Mouse (Mus musculus) lung, embryonic 14.5 days (tissue): Measurements from ENCODE around the gene Dnah14. TPM values are rescaled to one million over a fixed set of nuclear protein-coding genes. Genes with fewer than 3 reads are reported as not detected.
A peak's percentile ranks its signal among the peaks of the same experiment; 100 is the strongest.

Experiments used
- ATAC-seq: fragments of 200-750 bp; cut with Nextera tagmentation; 2 replicates; pipeline ENCODE4 v1.8.0; 2017; ENCODE audit warnings: mild to moderate bottlenecking, moderate TSS enrichment, moderate library complexity; ENCODE audit not compliant: insufficient read depth
- DNase-seq: peaks from one replicate; pipeline ENCODE4 v3.0.0-alpha.2; 2015
- H3K27ac ChIP-seq: fragments of 300-500 bp; sonication (generic); 2 replicates; pipeline ENCODE4 v1.5.1; 2014; ENCODE audit warnings: low read depth, mild to moderate bottlenecking, moderate library complexity
- H3K27me3 ChIP-seq: fragments of 300-500 bp; sonication (generic); 2 replicates; pipeline ENCODE4 v1.6.1; 2014; ENCODE audit warnings: low read length, control low read depth; ENCODE audit not compliant: insufficient read depth
- H3K36me3 ChIP-seq: fragments of 300-500 bp; sonication (generic); 2 replicates; pipeline ENCODE4 v1.6.1; 2014; ENCODE audit warnings: control low read depth; ENCODE audit not compliant: insufficient read depth
- H3K4me1 ChIP-seq: fragments of 300-500 bp; sonication (generic); 2 replicates; pipeline ENCODE4 v1.6.1; 2014; ENCODE audit warnings: antibody characterized with exemption, control low read depth; ENCODE audit not compliant: insufficient read depth
- H3K4me2 ChIP-seq: fragments of 300-500 bp; sonication (generic); 2 replicates; pipeline ENCODE4 v1.6.1; 2014; ENCODE audit warnings: mild to moderate bottlenecking
- H3K4me3 ChIP-seq: fragments of 300-500 bp; sonication (generic); 2 replicates; pipeline ENCODE4 v1.5.1; 2014; ENCODE audit warnings: low read depth, low read length
- H3K9ac ChIP-seq: fragments of 300-500 bp; sonication (generic); 2 replicates; pipeline ENCODE4 v1.6.1; 2014
- H3K9me3 ChIP-seq: fragments of 300-500 bp; sonication (generic); 2 replicates; pipeline ENCODE4 v1.6.1; 2016; ENCODE audit warnings: low read depth, low read length, control low read depth
- CTCF ChIP-seq: IDR thresholded peaks from 2 replicates; pipeline ENCODE4 v1.5.1; 2016; ENCODE audit warnings: antibody characterized with exemption, low read depth
- WGBS: fragments of 180-500 bp; shearing (Covaris S2); extraction: QIAGEN DNeasy Blood & Tissue Kit; methylation state at CpG from one replicate; pipeline ENCODE4 v1.1.7; 2014; 5-methylcytosine and 5-hydroxymethylcytosine counted together
- polyA plus RNA-seq: library from polyadenylated mRNA; unstranded; fragments of >200 nt; fragmentation: Nextera tagmentation; extraction: Ambion mirVana; gene quantifications from 2 replicates; pipeline ENCODE4 v1.2.1, GENCODE M21; 2014

Gene Dnah14
- polyA plus RNA-seq, 1 experiment from 2014 or later = 2.3 TPM

- Histone ChIP-seq H3K9me3 (no peaks in the 10 kb centered on the region; the same call in 1 of the 2 replicates), H3K36me3 (no peaks in the 10 kb centered on the region), H3K27me3 (no peaks in the 10 kb centered on the region), H3K4me3 (peak overlapping the region; percentile 19), H3K4me2 (peak overlapping the region; percentile 57), H3K4me1 (peaks cover 4% of the 10 kb centered on the region; the same call in 1 of the 2 replicates), H3K9ac (peak overlapping the region; percentile 32), H3K27ac (peak overlapping the region; percentile 81)
- WGBS = 10% methylated on average over 21 of the region's 21 CpGs
- ATAC-seq (peak; percentile 81), DNase-seq (peak; percentile 58)
- TF ChIP-seq CTCF = no peak
These were observed 276.9 kb downstream of the Dnah14 start for GRCm38 (mm10) chr1:181853081-181853736.

- ATAC-seq (no peak), DNase-seq (no peak)
- no peak overlapping the region for H3K4me3 ChIP-seq
- no peak for TF ChIP-seq CTCF
- peaks cover 4% of the 10 kb centered on the region; the same call in 1 of the 2 replicates for H3K4me1 ChIP-seq
- no peaks in the 10 kb centered on the region for H3K36me3 ChIP-seq
- WGBS = 97% methylated on average over 2 of the region's 2 CpGs
- no peaks in the 10 kb centered on the region for H3K27me3 ChIP-seq
- no peak overlapping the region for H3K27ac ChIP-seq
- H3K9me3 ChIP-seq = no peaks in the 10 kb centered on the region; the same call in 1 of the 2 replicates
- H3K9ac ChIP-seq = no peak overlapping the region
- H3K4me2 ChIP-seq = no peak overlapping the region
These were observed 278.5 kb downstream of the Dnah14 start for GRCm38 (mm10) chr1:181854829-181855228.

- Histone ChIP-seq H3K36me3 (no peaks in the 10 kb centered on the region), H3K27me3 (no peaks in the 10 kb centered on the region), H3K4me1 (peaks cover 4% of the 10 kb centered on the region; the same call in 1 of the 2 replicates), H3K4me2 (no peak overlapping the region), H3K9ac (no peak overlapping the region), H3K9me3 (no peaks in the 10 kb centered on the region; the same call in 1 of the 2 replicates), H3K4me3 (no peak overlapping the region), H3K27ac (no peak overlapping the region)
- no peak for TF ChIP-seq CTCF
- DNase-seq (no peak), ATAC-seq (no peak)
- WGBS = 71% methylated on average over 2 of the region's 2 CpGs
These were observed 280.0 kb downstream of the Dnah14 start for GRCm38 (mm10) chr1:181856329-181856728.

GRCm38 (mm10) chr1:181860659-181861058 lies 284.3 kb downstream of the Dnah14 start:
- TF ChIP-seq CTCF = no peak
- 9% methylated on average over 5 of the region's 5 CpGs for WGBS
- Histone ChIP-seq H3K4me3 (no peak overlapping the region), H3K4me1 (no peaks in the 10 kb centered on the region), H3K9ac (no peak overlapping the region), H3K36me3 (no peaks in the 10 kb centered on the region), H3K27ac (no peak overlapping the region), H3K9me3 (no peaks in the 10 kb centered on the region; the same call in 1 of the 2 replicates), H3K27me3 (no peaks in the 10 kb centered on the region), H3K4me2 (no peak overlapping the region)
- DNase-seq (peak; percentile 86), ATAC-seq (peak; percentile 74; the same call in 1 of the 2 replicates)

- H3K27ac ChIP-seq = no peak overlapping the region
These were observed 285.0 kb downstream of the Dnah14 start for GRCm38 (mm10) chr1:181861181-181861902.

GRCm38 (mm10) chr1:181862676-181863374 lies 286.5 kb downstream of the Dnah14 start:
- Histone ChIP-seq H3K4me1 (no peaks in the 10 kb centered on the region), H3K27me3 (no peaks in the 10 kb centered on the region), H3K4me2 (no peak overlapping the region), H3K36me3 (no peaks in the 10 kb centered on the region), H3K9ac (no peak overlapping the region), H3K9me3 (no peaks in the 10 kb centered on the region), H3K27ac (no peak overlapping the region), H3K4me3 (no peak overlapping the region)
- WGBS = 54% methylated on average over 16 of the region's 16 CpGs
- TF ChIP-seq CTCF = no peak
- no peak for DNase-seq
- ATAC-seq = no peak

More at GRCm38 (mm10) chr1:181861181-181861902, 285.0 kb downstream of the Dnah14 start:
- Histone ChIP-seq H3K9me3 (no peaks in the 10 kb centered on the region; the same call in 1 of the 2 replicates), H3K4me2 (no peak overlapping the region), H3K27me3 (no peaks in the 10 kb centered on the region), H3K4me1 (no peaks in the 10 kb centered on the region), H3K4me3 (no peak overlapping the region), H3K9ac (no peak overlapping the region), H3K36me3 (no peaks in the 10 kb centered on the region)
- TF ChIP-seq CTCF = no peak
- ATAC-seq (no peak), DNase-seq (no peak)
- WGBS = 79% methylated on average over 2 of the region's 2 CpGs
